Mouse (Mus musculus): Measurements from ENCODE around the gene Rgs10.
A peak's percentile ranks its signal among the peaks of the same experiment; 100 is the strongest.

The Rgs10 gene

GRCm38 (mm10) chr7:128410708-128411413 lies 7.7 kb downstream of the Rgs10 start:
- no peak for DNase-seq (ENCODE audit: low spot score)

DNA sequence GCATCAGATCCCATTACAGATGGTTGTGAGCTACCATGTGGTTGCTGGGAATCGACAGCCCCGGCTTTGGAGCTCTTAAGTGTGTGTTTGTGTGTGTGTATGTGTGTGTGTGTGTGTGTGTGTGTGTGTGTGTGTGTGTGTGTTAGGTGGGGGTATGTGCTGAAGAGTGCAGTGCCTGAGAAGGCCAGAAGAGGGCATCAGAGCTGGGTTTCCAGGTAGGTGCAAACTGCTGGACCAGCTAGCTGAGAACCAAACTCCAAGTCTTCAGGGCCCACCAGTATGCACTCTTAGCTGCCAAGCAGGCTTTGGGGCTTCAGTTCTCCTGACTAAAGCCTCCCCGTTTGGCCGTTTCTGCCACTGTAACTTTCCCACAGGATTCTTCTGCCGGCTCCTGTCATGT lies 10.3 kb downstream of the Rgs10 start:
- no peak for DNase-seq (ENCODE audit: low spot score)

GRCm38 (mm10) chr7:128403988-128404387 lies 14.6 kb downstream of the Rgs10 start:
- no peak for DNase-seq (ENCODE audit: low spot score)

- DNase-seq (ENCODE audit: low spot score): no peak
Measured at GRCm38 (mm10) chr7:128403586-128403985, 15.0 kb downstream of the Rgs10 start.

GRCm38 (mm10) chr7:128403128-128403527 lies 15.4 kb downstream of the Rgs10 start:
- no peak for DNase-seq (ENCODE audit: low spot score)

GRCm38 (mm10) chr7:128402577-128402976 lies 16.0 kb downstream of the Rgs10 start:
- no peak for DNase-seq (ENCODE audit: low spot score)

DNA sequence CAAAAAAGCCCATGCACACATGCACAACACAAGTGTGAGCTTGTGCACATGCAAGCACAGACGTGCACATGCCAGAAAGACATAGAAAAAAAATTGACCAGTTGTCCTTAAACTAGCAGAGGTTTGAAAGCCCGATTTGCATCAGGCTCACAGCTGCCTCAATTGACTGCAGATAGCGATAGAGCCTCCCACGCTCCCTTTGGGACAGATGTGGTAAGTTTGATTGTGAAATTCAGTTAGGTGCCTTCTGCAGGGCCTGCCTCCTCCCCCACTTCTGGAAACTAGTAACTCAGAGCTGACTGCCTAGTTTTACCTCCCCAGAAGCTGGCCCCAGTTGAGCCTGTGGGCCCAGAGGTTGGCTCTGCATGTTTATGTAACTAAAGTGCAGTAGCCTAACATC lies 19.9 kb downstream of the Rgs10 start:
- no peak for DNase-seq (ENCODE audit: low spot score)

- DNase-seq (ENCODE audit: low spot score): no peak
Measured at GRCm38 (mm10) chr7:128397066-128397465, 21.5 kb downstream of the Rgs10 start.

DNA sequence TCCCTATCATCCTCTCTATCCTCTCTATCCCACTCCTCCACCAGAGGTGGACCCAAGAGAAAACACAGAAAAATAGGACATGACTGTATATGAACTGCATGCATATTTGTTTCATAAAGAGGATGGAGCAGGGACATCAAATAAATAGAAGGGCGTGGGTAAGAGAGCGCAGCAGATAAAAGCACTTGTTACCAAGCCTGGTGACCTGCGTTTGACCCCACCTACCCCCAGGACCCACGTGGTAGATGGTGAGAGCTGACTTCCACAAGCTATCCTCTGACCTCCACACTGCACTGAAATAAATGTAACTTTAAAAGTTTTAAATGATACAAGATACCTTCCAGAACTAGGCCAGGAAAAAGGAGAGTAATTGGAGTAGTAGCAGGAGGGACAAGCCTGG lies 24.8 kb downstream of the Rgs10 start:
- DNase-seq (ENCODE audit: low spot score): no peak

DNA sequence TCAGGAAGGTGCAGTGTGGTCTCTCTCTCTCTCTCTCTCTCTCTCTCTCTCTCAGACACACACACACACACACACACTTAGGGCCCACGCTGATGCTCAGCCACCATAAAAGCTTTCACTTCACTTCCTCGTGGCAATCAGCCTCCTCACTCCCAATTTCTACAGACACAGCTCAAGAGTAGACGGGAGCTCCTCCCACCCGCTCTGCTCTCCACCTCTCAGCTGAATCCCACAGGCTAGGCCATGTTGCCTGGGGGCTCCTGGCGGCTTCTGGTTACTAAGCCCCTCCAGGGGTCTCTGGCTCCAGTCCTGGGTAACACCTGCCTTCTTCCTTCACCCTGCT lies 25.6 kb downstream of the Rgs10 start:
- DNase-seq (ENCODE audit: low spot score): no peak

DNA sequence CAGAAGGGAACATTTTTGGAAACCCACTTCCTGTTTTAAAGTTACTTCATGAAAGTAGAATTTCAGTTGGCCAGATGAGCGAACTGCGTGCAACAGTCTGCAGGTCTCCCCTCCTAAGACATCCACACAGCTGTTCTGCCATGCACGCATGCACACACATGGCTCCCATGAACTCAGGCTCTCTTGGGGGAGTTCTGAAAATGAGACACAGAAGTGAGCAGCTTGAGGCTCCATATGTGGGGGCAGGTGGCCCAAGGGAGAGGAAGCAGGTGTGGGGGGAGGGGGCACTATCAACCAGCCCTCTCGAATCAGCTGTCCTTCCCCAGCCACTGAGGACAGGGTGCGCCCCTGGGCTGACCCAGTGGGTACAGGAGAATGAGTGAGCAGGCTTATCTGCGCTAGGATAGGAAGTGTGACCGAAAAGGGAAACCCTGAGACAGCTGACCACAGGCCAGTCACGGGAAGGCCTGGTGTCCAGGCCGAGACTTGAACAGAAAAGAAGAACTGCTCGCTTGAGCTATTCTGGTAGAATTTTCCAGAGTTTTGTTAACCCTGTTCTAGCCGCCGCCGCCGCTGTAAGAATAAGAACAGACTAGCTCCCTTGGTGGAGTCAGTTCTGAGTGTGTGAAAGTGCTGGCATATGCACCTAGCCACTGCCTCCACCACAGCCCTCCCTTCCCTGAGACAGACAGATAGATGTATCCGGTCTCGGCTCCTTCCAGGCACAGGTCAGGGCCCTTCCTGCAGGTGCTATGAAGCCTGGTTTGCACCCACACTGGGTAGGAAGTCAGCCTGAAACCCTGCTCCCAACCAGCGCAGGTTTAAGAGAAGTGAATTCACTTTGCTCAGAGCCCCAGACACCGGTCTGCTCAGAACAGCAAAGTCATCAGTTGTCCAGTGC lies 26.2 kb downstream of the Rgs10 start:
- DNase-seq (ENCODE audit: low spot score): no peak

- no peak for DNase-seq (ENCODE audit: low spot score)
Measured at GRCm38 (mm10) chr7:128391267-128392057, 27.1 kb downstream of the Rgs10 start.

DNA sequence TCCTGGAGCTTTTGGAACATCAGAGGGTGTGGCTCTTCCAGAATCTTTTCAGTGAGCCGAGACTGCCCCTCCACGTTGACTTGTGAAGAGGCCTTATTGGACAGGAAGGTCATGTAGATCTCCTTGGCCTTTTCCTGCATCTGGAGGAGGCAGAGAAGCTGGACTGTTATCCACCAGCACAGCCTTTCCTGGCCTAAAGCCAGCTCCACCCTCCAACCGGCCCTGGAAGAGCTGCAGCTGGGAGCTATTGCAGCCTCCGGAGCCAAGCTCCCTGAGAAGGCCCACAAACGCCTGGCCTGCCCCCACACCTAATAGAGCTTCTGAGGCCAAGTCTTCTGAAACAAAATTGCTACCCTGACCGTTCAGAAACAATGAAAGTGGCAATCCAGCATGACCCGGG lies 29.6 kb downstream of the Rgs10 start:
- DNase-seq (ENCODE audit: low spot score): peak; percentile 24

DNA sequence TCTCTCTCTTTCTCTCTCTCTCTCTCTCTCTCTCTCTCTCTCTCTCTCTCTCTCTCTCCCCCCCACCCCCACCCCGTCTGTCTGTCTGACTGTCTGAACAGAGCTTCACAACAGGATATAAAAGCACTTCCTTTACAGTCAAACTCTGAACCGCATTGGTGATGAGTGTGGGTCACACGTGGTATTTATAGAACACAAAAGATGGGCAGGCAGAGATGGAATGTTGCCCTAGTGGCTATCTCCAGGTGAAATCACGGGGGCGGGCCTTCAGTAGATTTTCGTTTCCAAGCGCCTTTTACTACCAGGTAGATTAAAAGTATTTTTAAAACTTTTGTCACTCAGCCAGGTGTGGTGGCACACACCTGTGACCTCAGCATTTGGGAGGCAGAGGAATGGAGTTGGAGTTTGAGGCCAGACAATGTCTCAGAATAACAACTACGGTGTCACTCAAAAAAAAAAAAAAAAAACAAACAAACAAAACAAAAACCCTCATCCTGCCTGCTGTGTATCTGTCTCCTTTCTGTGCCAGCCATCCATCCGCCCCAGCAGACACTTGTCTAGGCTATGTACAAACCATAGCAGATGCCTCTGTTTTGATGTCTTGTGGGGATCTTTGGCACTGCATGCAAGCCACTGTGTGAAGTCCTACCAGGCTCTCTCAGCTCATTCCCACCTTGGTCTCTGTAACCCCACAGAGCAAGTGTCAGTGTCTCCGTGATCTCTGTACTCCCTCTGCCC lies 34.7 kb downstream of the Rgs10 start:
- DNase-seq (ENCODE audit: low spot score): no peak

- no peak for DNase-seq (ENCODE audit: low spot score)
Measured at GRCm38 (mm10) chr7:128383189-128383725, 35.3 kb downstream of the Rgs10 start.

GRCm38 (mm10) chr7:128382527-128382860 lies 36.1 kb downstream of the Rgs10 start:
- no peak for DNase-seq (ENCODE audit: low spot score)

DNA sequence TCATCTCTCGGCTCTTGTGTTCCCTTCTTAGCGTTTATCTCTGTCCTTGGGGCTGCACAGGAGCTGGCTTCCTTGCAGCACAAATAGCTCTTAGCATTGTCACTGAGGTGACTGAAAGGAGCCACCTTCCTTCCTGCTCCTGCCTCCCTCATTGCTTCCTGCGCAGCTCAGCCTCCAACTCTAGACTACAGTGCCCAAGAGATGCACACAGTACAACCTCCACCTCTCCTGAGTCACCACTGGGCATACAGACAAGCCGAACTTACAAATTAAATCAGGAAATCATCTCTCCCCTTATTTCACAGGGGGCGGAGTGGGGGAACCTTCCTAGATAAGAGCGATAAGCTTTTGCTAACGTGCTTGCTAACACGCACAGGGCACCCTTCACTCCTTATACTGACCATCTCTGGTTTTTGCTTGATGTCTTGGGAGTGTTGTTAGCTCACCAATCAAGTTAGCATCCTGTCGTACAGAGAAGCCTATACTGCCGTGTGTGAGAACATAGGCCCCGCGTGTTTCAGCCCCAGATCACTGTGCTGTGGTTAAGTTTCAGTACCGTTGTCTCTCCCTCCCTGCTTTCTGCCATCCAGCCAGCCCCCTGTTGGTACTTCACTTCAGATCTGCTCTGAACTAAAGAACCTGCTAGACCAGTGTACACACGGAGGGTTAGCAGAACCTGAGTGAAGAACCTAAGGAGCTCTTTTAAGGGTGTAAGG lies 36.6 kb downstream of the Rgs10 start:
- no peak for DNase-seq (ENCODE audit: low spot score)

GRCm38 (mm10) chr7:128381001-128381400 lies 37.6 kb downstream of the Rgs10 start:
- DNase-seq (ENCODE audit: low spot score): no peak

DNA sequence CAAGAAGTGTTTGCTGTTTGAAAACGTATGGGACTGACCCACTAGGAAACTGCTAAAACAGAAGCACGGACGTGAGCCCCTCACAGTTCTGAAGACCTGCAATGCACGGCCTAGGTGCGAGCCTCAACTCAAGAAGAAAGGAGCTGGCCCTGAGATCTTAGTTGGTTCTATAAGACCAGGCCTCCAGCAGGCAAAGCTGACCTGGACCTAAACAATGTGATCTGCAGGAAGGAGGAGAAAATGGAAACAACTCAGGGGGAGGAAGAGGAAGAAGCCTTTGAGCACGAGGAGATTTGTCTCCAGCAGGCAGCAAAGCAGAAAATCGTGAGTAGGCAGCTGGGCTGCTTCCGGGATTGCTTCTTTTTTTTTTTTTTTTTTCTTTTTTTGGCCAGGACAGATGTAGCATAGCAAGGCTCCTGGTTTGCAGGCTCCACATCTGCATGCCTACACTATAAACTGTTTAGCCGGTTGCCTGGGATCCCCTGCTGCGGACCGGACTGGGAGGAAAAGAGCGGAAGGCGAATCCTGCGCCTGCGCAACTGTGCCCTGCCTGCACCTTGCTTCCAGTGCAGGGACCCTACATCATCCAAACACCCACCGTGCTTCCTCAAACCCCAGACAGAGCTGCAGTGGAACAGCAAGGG lies 39.3 kb downstream of the Rgs10 start:
- DNase-seq (ENCODE audit: low spot score): peak; percentile 24

DNA sequence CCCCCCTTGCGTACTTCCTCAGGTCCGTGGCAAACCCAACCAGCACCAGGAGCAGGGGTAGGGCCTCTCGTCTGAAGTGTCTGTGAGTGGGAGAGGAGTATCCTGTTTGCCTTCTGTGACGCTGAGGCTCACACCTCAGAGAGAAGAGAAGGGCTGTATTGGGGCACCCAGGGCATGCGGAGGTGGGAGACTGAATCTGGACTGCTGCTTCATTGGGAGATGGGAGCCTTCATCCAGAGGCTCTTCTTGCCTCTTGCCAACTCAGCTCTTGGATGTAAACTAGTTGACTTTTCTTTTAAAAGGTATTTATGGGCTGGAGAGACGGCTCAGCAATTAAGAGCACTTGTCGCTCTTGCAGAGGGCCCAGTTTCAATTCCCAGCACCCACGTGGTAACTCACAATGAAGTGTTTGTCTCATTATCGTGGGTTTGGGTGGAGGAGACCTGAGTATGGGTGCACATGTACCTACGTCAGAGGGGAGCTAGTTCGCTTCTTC lies 42.3 kb downstream of the Rgs10 start:
- DNase-seq (ENCODE audit: low spot score): no peak

All from yolk sac, embryonic 10.5 days (tissue).